Mouse (Mus musculus): ENCODE data around the gene Pgbd1. TPM values are rescaled to one million over a fixed set of nuclear protein-coding genes. Genes with fewer than 3 reads are reported as not detected.
"Not testable (repeated sequence)": the region's sequence is repeated elsewhere in the genome, so short reads cannot be mapped to it uniquely, and the experiment has no call there.

Gene Pgbd1
- polyA plus RNA-seq, 1 experiment from 2014 or later: 1.5 TPM

GRCm38 (mm10) chr13:21417298-21418010 is 23.4 kb downstream of the Pgbd1 start:
- DNase-seq (ENCODE audit: low spot score): no peak

DNA sequence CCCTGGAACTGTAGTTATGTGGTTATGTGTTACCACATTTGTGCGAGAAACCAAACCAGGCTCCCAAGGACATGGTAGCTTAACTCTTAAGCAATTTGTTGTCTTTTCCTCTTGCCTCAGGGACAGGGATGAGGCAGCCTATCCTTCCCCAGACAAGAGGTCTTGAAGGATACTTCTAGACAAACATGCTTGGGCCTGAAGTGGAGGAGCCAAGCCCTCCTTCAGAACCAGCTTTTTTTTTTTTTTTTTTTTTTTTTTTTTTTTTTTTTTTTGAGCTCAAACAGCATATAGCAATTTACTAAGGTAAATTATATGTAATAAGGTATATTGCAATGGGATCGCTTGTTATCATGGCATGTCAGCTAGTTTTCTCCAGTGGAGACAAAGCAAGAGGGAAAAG is 25.1 kb downstream of the Pgbd1 start:
- DNase-seq (ENCODE audit: low spot score): no peak

DNA sequence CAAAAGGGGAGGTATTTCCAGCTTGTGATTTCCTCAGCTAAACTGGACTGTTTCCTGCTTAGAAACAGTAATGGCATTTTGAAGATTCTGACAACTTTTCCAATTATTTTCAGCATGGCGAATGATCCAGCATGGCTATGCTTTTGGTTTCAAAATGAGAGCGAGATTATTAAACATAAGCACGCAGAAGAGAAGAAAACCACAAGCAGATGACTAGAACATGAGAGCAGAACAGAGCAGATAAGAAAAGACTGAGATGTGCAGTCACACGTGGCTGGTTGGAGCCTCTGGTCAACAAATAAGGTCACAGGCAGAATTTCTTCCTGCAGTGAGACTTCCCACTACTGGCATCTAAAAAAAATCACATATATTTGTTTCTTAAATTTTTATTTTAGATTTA is 25.6 kb downstream of the Pgbd1 start:
- no peak for DNase-seq (ENCODE audit: low spot score)

DNA sequence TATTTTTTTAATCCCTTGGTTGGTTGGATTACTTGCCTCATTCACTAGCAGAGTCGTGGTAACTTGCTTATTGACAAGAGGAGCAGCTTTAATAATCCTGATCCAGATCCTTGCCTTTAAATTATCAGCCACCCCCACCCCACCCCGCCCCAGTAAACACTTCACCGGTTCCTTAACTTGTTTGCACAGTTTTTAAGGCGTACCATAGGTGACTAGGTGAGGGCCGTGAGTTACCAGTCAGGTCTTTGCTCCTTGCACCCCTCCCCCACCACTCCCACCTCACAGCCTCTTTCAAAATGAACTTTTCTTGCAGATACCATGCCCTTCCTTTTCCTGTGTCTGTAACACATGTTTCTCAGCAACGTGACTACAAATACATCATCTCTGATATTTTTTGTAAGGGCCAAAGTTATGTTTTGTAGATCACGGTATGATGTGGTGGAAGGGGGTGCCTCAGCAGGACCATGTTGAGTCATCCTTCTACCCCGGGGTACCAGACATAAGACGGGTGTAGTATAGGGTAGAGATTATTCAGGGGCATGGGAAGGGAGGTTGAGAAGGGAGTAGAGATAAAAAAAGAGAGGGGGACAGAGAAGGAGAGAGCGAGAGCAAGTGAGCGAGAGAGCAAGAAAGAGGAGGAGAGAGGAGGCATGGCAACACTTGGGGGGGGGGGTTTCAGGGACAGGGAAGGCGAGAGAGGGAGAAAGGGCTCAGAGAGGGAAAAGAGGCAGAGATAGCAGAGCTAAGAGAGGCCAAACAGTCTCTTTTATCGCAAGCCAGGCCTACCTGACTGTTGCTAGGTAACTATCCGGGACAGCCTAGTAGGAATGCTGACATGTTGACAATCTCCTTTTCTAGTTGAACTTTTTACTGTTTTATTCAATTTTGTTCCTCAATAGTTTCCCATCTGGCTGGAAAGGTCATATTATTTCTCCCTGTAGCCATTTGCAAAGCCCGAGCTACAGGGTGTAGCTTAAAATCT is 26.3 kb downstream of the Pgbd1 start:
- DNase-seq (ENCODE audit: low spot score): no peak

GRCm38 (mm10) chr13:21408805-21409459 is 31.9 kb downstream of the Pgbd1 start:
- no peak for DNase-seq (ENCODE audit: low spot score)

GRCm38 (mm10) chr13:21407969-21408804 is 32.7 kb downstream of the Pgbd1 start:
- peak; percentile 51 for DNase-seq (ENCODE audit: low spot score)

DNA sequence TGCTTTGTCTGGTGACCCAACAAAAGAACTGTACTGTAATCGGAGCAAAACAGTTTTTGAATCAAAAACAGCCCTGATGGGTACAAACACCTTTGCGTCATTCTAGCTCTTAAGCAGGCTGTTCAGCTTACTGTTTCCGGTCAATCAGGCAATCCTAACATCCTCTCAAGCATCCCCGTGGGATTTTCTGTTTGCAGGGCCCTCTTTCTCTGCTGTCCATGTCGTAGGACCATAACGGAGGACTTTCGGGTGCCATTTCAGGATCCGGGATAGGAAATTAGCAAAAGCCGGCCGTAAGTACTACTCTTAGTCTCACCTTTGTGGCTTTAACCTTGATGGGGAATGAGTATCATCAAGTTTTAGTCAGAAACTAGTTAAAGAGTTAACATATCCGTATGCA is 33.5 kb downstream of the Pgbd1 start:
- DNase-seq (ENCODE audit: low spot score): no peak

- DNase-seq (ENCODE audit: low spot score): no peak
Observed at GRCm38 (mm10) chr13:21402848-21403247, 38.0 kb downstream of the Pgbd1 start.

DNA sequence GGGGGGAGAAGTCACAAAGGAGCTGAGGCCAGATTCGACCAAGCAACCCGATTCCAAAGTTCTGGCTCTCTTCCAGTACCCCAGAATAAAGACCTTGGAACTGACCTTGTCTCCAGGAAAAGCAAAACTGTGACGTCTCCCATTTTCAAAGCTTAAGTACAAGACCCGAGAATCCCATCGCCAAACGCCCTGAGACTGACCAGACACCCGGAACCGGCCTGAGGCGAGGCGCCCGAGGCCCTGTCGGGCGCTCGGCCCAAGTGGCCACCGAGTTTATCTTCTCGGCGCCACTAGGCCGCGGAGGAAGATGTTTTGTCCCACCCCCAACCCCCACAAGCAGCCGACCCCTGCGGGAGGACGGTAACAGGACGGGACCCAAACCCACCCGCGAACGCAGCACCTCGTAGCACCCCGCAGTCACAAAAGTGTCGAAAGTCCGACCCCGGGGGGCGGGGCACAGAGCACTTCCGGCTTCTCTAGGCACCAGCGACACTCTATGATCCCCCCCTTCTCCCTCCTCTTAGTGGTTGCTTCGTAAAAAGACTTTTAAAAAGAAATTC is 38.5 kb downstream of the Pgbd1 start, which contains the start of gene Zkscan3:
Zkscan3 (minus strand) TSS at position 469 of the 560 bp plus-strand sequence.
- peak; percentile 90 for DNase-seq (ENCODE audit: low spot score)

GRCm38 (mm10) chr13:21401636-21402286 is 39.1 kb downstream of the Pgbd1 start:
- no peak for DNase-seq (ENCODE audit: low spot score)

DNA sequence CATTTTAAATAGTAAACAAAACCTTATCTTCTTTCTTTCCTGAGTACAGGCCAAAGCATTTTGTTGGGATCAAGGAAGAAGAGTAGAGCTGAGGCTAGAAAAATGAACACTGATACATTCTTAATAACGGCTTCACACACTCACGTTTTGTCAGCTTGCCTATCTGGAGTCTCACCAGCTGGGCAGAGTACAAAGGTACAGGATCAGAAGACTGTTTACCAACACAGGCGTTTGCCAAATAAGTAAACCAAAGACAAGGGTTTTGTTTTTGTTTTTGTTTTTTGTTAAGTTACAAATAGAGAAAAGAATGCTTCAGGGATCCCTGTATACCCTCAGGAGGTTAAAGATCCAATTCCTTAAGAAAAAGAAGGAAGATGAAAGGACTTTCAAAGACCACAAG is 39.7 kb downstream of the Pgbd1 start:
- no peak for DNase-seq (ENCODE audit: low spot score)

GRCm38 (mm10) chr13:21397486-21397885 is 43.4 kb downstream of the Pgbd1 start:
- no peak for DNase-seq (ENCODE audit: low spot score)

GRCm38 (mm10) chr13:21396048-21396447 is 44.8 kb downstream of the Pgbd1 start:
- DNase-seq (ENCODE audit: low spot score): not testable (repeated sequence)

GRCm38 (mm10) chr13:21395623-21396022 is 45.2 kb downstream of the Pgbd1 start:
- DNase-seq (ENCODE audit: low spot score): no peak

- no peak for DNase-seq (ENCODE audit: low spot score)
Observed at GRCm38 (mm10) chr13:21395211-21395610, 45.6 kb downstream of the Pgbd1 start.

DNA sequence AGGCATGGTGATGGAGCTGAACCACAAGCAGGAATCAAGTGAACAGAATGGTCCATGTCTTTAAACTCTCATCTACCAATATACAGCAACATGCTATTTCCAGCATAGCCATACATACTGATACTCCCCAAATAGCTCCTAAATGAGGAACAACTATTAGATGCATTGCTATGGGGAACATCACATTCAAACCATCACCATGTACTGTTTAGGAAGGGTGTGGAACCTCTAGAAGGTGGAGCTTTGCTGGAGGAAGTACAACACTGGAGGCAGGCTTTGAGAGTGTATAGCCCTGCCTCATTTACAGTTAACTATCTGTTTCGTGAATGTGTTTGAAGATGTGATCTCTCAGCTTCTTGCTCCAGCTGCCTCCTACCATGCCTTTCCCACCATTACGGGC is 63.1 kb downstream of the Pgbd1 start:
- DNase-seq (ENCODE audit: low spot score): no peak

GRCm38 (mm10) chr13:21372700-21373099 is 68.2 kb downstream of the Pgbd1 start:
- no peak for DNase-seq (ENCODE audit: low spot score)
